In the genomic region with DNA sequence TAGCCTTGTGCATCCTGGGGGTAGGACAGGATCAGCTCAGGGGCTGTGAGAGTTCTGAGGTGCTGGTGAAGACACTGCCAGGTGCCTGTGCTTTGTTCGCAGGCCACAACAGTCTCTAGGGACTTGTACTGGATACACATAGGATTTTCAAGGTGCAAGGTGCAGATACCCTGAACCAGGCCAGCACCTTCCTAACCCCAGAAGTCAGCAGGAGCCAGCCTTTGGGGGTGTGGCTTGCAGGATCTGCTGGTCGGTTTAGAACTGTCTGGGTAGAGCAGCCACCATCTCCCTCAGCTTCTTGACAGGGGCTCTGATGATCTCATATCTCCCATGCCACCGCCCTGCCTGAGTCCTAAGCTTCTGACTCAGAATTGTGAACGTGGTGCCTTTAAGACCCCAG, we compare ENCODE assay signal across 34 mouse cellular contexts.
"Had no signal": no experiment of that assay in that cellular context is flagged by ENCODE, and none has a peak within 500 bp of the region (broad histone marks: within the 10 kb centered on the region; RNA-seq: fewer than 3 reads in every experiment).

No protein-coding gene starts in this region.

- DNase-seq: heart, postnatal 10 days; heart, postnatal 14 days; heart, postnatal 4 days; kidney, adult 11 months; kidney, adult 18-20 months; kidney, adult 2 months; kidney, adult 8-10 months; kidney, adult 9 months; kidney, postnatal 10 days; kidney, postnatal 14 days; kidney, postnatal 25 days; kidney, postnatal 36 days; kidney, postnatal 4 days; layer of hippocampus, adult 9-11 months; layer of hippocampus, postnatal 36 days had no signal

- H3K4me1 ChIP-seq: heart, embryonic 12.5 days; heart, embryonic 13.5 days; heart, embryonic 15.5 days; hindbrain, embryonic 10.5 days; hindbrain, embryonic 15.5 days; intestine, embryonic 15.5 days; kidney, embryonic 15.5 days had no signal

- H3K4me2 ChIP-seq: heart, embryonic 11.5 days; heart, embryonic 12.5 days; heart, embryonic 13.5 days; heart, embryonic 15.5 days; hindbrain, embryonic 12.5 days; hindbrain, embryonic 13.5 days; hindbrain, embryonic 14.5 days; hindbrain, embryonic 15.5 days; intestine, embryonic 15.5 days; kidney, embryonic 15.5 days had no signal

- ATAC-seq: hindbrain, embryonic 16.5 days; hindbrain, postnatal 0 days; inflammation-experienced regulatory T-cells, adult 6 months; intestine, embryonic 15.5 days; intestine, embryonic 16.5 days; intestine, postnatal 0 days had no signal

- H3K4me3 ChIP-seq: heart, embryonic 12.5 days; heart, embryonic 13.5 days; heart, embryonic 15.5 days; hindbrain, embryonic 10.5 days; hindbrain, embryonic 12.5 days; hindbrain, embryonic 13.5 days; hindbrain, embryonic 15.5 days; intestine, embryonic 15.5 days; kidney, embryonic 15.5 days; layer of hippocampus, adult 2 months; left cerebral cortex, adult 2 months had no signal

- H3K36me3 ChIP-seq: heart, embryonic 12.5 days; heart, embryonic 13.5 days; heart, embryonic 15.5 days; hindbrain, embryonic 10.5 days; hindbrain, embryonic 12.5 days; hindbrain, embryonic 13.5 days; hindbrain, embryonic 15.5 days; intestine, embryonic 15.5 days; kidney, embryonic 15.5 days had no signal

- H3K27ac ChIP-seq: heart, embryonic 13.5 days; heart, embryonic 15.5 days; hindbrain, embryonic 10.5 days; hindbrain, embryonic 12.5 days; hindbrain, embryonic 13.5 days; hindbrain, embryonic 14.5 days; hindbrain, embryonic 15.5 days; hindbrain, postnatal 0 days; intestine, embryonic 15.5 days; kidney, embryonic 15.5 days; kidney, postnatal 0 days; layer of hippocampus, adult 2 months; left cerebral cortex, adult 2 months had no signal

- H3K9me3 ChIP-seq: heart, embryonic 12.5 days; heart, embryonic 15.5 days; hindbrain, embryonic 10.5 days; hindbrain, embryonic 12.5 days; hindbrain, embryonic 13.5 days; hindbrain, embryonic 15.5 days; intestine, embryonic 15.5 days; kidney, embryonic 15.5 days had no signal

- H3K9ac ChIP-seq: heart, embryonic 12.5 days; heart, embryonic 13.5 days; heart, embryonic 15.5 days; hindbrain, embryonic 12.5 days; hindbrain, embryonic 13.5 days; hindbrain, embryonic 14.5 days; hindbrain, embryonic 15.5 days; intestine, embryonic 15.5 days; kidney, embryonic 15.5 days had no signal
